Mouse (Mus musculus) heart, adult 2 months (tissue): ENCODE measurements around the gene Atp1b3.
"Not testable (repeated sequence)": the region's sequence is repeated elsewhere in the genome, so short reads cannot be mapped to it uniquely, and the experiment has no call there.

Experiments
- CTCF ChIP-seq: fragments of 200-600 bp; IDR thresholded peaks from 2 replicates; pipeline ENCODE4 v1.8.1; 2022; ENCODE audit warnings: antibody characterized with exemption, mild to moderate bottlenecking, moderate library complexity
- EP300 ChIP-seq: fragments of 200-500 bp; IDR thresholded peaks from 2 replicates; pipeline ENCODE4 v1.6.1; 2011; ENCODE audit warnings: low read depth, low read length, control low read depth; ENCODE audit not compliant: insufficient read depth

- TF ChIP-seq CTCF: peak; percentile 8; the same call in 1 of the 2 replicates
- TF ChIP-seq EP300: not testable (repeated sequence)
Observed at GRCm38 (mm10) chr9:96351771-96352170, 12.5 kb downstream of the Atp1b3 start.
